Mouse (Mus musculus): ENCODE results near the gene Kcnma1.

DNA sequence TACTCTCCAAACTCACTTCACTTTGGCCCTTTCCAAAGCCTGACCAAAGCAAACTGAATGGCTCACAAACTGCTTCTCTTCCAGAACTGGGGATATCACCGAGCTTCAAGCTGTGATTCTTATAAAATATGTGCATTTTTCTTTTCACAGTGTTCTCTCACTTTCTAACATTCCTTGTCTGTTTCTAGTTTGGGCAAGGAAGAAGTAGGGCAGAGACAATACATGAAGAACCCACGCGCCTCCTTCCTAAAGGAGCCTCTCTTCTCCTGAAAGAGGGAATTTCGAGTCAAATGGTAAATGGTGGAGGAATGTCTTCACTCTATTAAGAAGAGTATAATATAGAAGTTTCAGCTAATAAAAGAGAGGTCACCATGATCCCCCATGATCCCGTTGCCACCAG is 709.0 kb downstream of the Kcnma1 start:
- TF ChIP-seq CTCF (IDR thresholded peaks at IDR 0.05) (no peak), EP300 (IDR thresholded peaks at IDR 0.05) (no peak)

Measured in lung, postnatal 0 days (tissue).